ENCODE assay signal across 20 mouse cellular contexts in genomic region chr6:124796200-124796599, GRCm38 (mm10). TPM values are rescaled to one million over a fixed set of nuclear protein-coding genes. Genes with fewer than 3 reads are reported as not detected.
A peak's percentile ranks its signal among the peaks of the same experiment; 100 is the strongest.
DNase-seq lines count a peak whose midpoint lies in the region; ATAC-seq lines count a peak whose summit lies in the region.
"Had no signal": no experiment of that assay in that cellular context is flagged by ENCODE, and none has a peak within 500 bp of the region (broad histone marks: within the 10 kb centered on the region; RNA-seq: fewer than 3 reads in every experiment).

No protein-coding gene starts in this region.

- no peak overlapping the region for H3K27ac ChIP-seq in embryonic facial prominence, embryonic 14.5 days (replicated peaks; ENCODE audit: low read depth, low read length)
- H3K27ac ChIP-seq in embryonic facial prominence, embryonic 10.5 days (replicated peaks), result no peak overlapping the region
- peak overlapping the region; percentile 34; the same call in 1 of the 2 replicates for H3K27ac ChIP-seq in liver, embryonic 11.5 days (ENCODE audit: low read depth, low read length)
- peak overlapping the region; percentile 19 for H3K27ac ChIP-seq in liver, embryonic 13.5 days
- no peak overlapping the region for H3K27ac ChIP-seq in midbrain, embryonic 15.5 days
- H3K27ac ChIP-seq: embryonic facial prominence, embryonic 13.5 days; forebrain, embryonic 10.5 days; heart, adult 2 months; hindbrain, embryonic 12.5 days; limb, embryonic 10.5 days had no signal

- no peaks in the 10 kb centered on the region for H3K4me1 ChIP-seq in embryonic facial prominence, embryonic 14.5 days (ENCODE audit: control insufficient read depth, insufficient read depth, low read length)
- no peaks in the 10 kb centered on the region for H3K4me1 ChIP-seq in embryonic facial prominence, embryonic 10.5 days
- 0 out of 2 replicates have a peak, but pooled peaks cover 5% of the 10 kb centered on the region for H3K4me1 ChIP-seq in liver, embryonic 11.5 days (replicated peaks; ENCODE audit: control insufficient read depth, insufficient read depth, low read length)
- H3K4me1 ChIP-seq in liver, embryonic 13.5 days (replicated peaks), result peaks cover 12% of the 10 kb centered on the region
- H3K4me1 ChIP-seq in midbrain, embryonic 15.5 days, result no peaks in the 10 kb centered on the region
- H3K4me1 ChIP-seq: embryonic facial prominence, embryonic 13.5 days; forebrain, embryonic 10.5 days; hindbrain, embryonic 12.5 days; limb, embryonic 10.5 days had no signal

- H3K9me3 ChIP-seq in embryonic facial prominence, embryonic 14.5 days (ENCODE audit: control insufficient read depth, low read length), result no peaks in the 10 kb centered on the region
- no peaks in the 10 kb centered on the region for H3K9me3 ChIP-seq in embryonic facial prominence, embryonic 10.5 days
- no peaks in the 10 kb centered on the region for H3K9me3 ChIP-seq in liver, embryonic 11.5 days (ENCODE audit: control insufficient read depth, low read length)
- no peaks in the 10 kb centered on the region for H3K9me3 ChIP-seq in liver, embryonic 13.5 days (replicated peaks)
- no peaks in the 10 kb centered on the region for H3K9me3 ChIP-seq in midbrain, embryonic 15.5 days
- H3K9me3 ChIP-seq: embryonic facial prominence, embryonic 13.5 days; forebrain, embryonic 10.5 days; hindbrain, embryonic 12.5 days; limb, embryonic 10.5 days had no signal

- H3K4me3 ChIP-seq in embryonic facial prominence, embryonic 14.5 days (ENCODE audit: low read depth, low read length), result no peak overlapping the region
- no peak overlapping the region for H3K4me3 ChIP-seq in embryonic facial prominence, embryonic 10.5 days
- no peak overlapping the region for H3K4me3 ChIP-seq in liver, embryonic 11.5 days (ENCODE audit: low read depth, low read length)
- H3K4me3 ChIP-seq in liver, embryonic 13.5 days (replicated peaks), result no peak overlapping the region
- no peak overlapping the region for H3K4me3 ChIP-seq in midbrain, embryonic 15.5 days
- H3K4me3 ChIP-seq: embryonic facial prominence, embryonic 13.5 days; forebrain, embryonic 10.5 days; heart, adult 2 months; hindbrain, embryonic 12.5 days; limb, embryonic 10.5 days had no signal

- 72% methylated on average over 2 of the region's 2 CpGs for WGBS in embryonic facial prominence, embryonic 14.5 days
- WGBS in embryonic facial prominence, embryonic 10.5 days, result 84% methylated on average over 2 of the region's 2 CpGs
- WGBS in liver, embryonic 11.5 days, result 90% methylated on average over 2 of the region's 2 CpGs
- WGBS in liver, embryonic 13.5 days (ENCODE audit: insufficient replicate concordance), result 70% methylated on average over 2 of the region's 2 CpGs
- WGBS in midbrain, embryonic 15.5 days, result 86% methylated on average over 2 of the region's 2 CpGs

- H3K9ac ChIP-seq in embryonic facial prominence, embryonic 14.5 days (ENCODE audit: low read depth, low read length), result no peak overlapping the region
- no peak overlapping the region for H3K9ac ChIP-seq in liver, embryonic 11.5 days (ENCODE audit: low read depth, low read length)
- no peak overlapping the region for H3K9ac ChIP-seq in liver, embryonic 13.5 days
- no peak overlapping the region for H3K9ac ChIP-seq in midbrain, embryonic 15.5 days
- H3K9ac ChIP-seq: embryonic facial prominence, embryonic 13.5 days; hindbrain, embryonic 12.5 days had no signal

- H3K36me3 ChIP-seq in embryonic facial prominence, embryonic 14.5 days (ENCODE audit: control insufficient read depth, insufficient read depth, low read length), result no peaks in the 10 kb centered on the region
- peaks cover 20% of the 10 kb centered on the region for H3K36me3 ChIP-seq in embryonic facial prominence, embryonic 10.5 days (replicated peaks)
- no peaks in the 10 kb centered on the region for H3K36me3 ChIP-seq in liver, embryonic 11.5 days (ENCODE audit: control insufficient read depth, insufficient read depth, low read length)
- H3K36me3 ChIP-seq in liver, embryonic 13.5 days, result no peaks in the 10 kb centered on the region
- no peaks in the 10 kb centered on the region for H3K36me3 ChIP-seq in midbrain, embryonic 15.5 days (replicated peaks)
- H3K36me3 ChIP-seq: embryonic facial prominence, embryonic 13.5 days; hindbrain, embryonic 12.5 days had no signal

- H3K4me2 ChIP-seq in embryonic facial prominence, embryonic 14.5 days (ENCODE audit: low read depth, low read length), result no peak overlapping the region
- H3K4me2 ChIP-seq in liver, embryonic 11.5 days, result no peak overlapping the region
- H3K4me2 ChIP-seq in liver, embryonic 13.5 days, result no peak overlapping the region
- no peak overlapping the region for H3K4me2 ChIP-seq in midbrain, embryonic 15.5 days
- H3K4me2 ChIP-seq: embryonic facial prominence, embryonic 13.5 days; hindbrain, embryonic 12.5 days had no signal

- no peak for DNase-seq in embryonic facial prominence, embryonic 14.5 days (ENCODE audit: low spot score)
- DNase-seq in embryonic facial prominence, embryonic 10.5 days (ENCODE audit: low spot score), result no peak
- no peak for DNase-seq in liver, embryonic 11.5 days (ENCODE audit: low spot score)
- no peak for DNase-seq in liver
- no peak for DNase-seq in liver, embryonic 13.5 days
- no peak for DNase-seq in spleen, postnatal 36 days (ENCODE audit: low spot score in 2 of 2)
- DNase-seq in ovary, postnatal 10 days (ENCODE audit: low spot score), result no peak
- DNase-seq: cerebellum, adult 9-10 months; gastrocnemius, postnatal 10 days; heart, adult 2 months; lung, postnatal 14 days; thymus, postnatal 14 days had no signal

- H3K27me3 ChIP-seq in embryonic facial prominence, embryonic 14.5 days (replicated peaks; ENCODE audit: control insufficient read depth, insufficient read depth, low read length), result no peaks in the 10 kb centered on the region
- H3K27me3 ChIP-seq in embryonic facial prominence, embryonic 10.5 days (replicated peaks; ENCODE audit: low read depth, poor library complexity, severe bottlenecking), result no peaks in the 10 kb centered on the region
- H3K27me3 ChIP-seq in liver, embryonic 11.5 days (replicated peaks; ENCODE audit: control insufficient read depth, insufficient read depth, low read length), result no peaks in the 10 kb centered on the region
- no peaks in the 10 kb centered on the region for H3K27me3 ChIP-seq in liver, embryonic 13.5 days
- H3K27me3 ChIP-seq in midbrain, embryonic 15.5 days (replicated peaks), result no peaks in the 10 kb centered on the region
- H3K27me3 ChIP-seq: embryonic facial prominence, embryonic 13.5 days; hindbrain, embryonic 12.5 days had no signal

- 0 out of 2 replicates have a peak, but pooled peaks have one; percentile 18 for ATAC-seq in embryonic facial prominence, embryonic 14.5 days (ENCODE audit: low read depth)
- ATAC-seq in liver, embryonic 11.5 days (replicated peaks; ENCODE audit: low FRiP score), result no peak
- peak; percentile 55; the same call in 1 of the 2 replicates for ATAC-seq in liver, embryonic 13.5 days (ENCODE audit: low read depth)
- no peak for ATAC-seq in midbrain, embryonic 15.5 days (replicated peaks)
- ATAC-seq: inflammation-experienced regulatory T-cells, adult 6 months had no signal

RNA-seq across cellular contexts. Expression of gene Spsb2, which starts 12.3 kb away (rescaled TPM):
- 9.1 and 10.0 TPM in 2 replicates for polyA plus RNA-seq in embryonic facial prominence, embryonic 14.5 days (2014; fragmentation: Nextera tagmentation; extraction: Ambion mirVana)
- 7.1 and 8.3 TPM in 2 replicates for polyA plus RNA-seq in embryonic facial prominence, embryonic 10.5 days (2016; fragmentation: Nextera tagmentation; extraction: Ambion mirVana)
- polyA plus RNA-seq in liver, embryonic 11.5 days (2014; fragmentation: Nextera tagmentation; extraction: Ambion mirVana), result 9.5 and 10.4 TPM in 2 replicates
- polyA plus RNA-seq in liver, embryonic 13.5 days (2015; fragmentation: Nextera tagmentation; extraction: Ambion mirVana), result 8.6 and 9.6 TPM in 2 replicates
- 8.8 and 10.1 TPM in 2 replicates for polyA plus RNA-seq in midbrain, embryonic 15.5 days (2015; fragmentation: Nextera tagmentation; extraction: Ambion mirVana)

RNA-seq across cellular contexts. Expression of gene Lrrc23, which starts 16.7 kb away (rescaled TPM):
- polyA plus RNA-seq in embryonic facial prominence, embryonic 14.5 days (2014; fragmentation: Nextera tagmentation; extraction: Ambion mirVana), result 1.9 and 13.2 TPM in 2 replicates
- 0.50 and 0.74 TPM in 2 replicates for polyA plus RNA-seq in embryonic facial prominence, embryonic 10.5 days (2016; fragmentation: Nextera tagmentation; extraction: Ambion mirVana)
- polyA plus RNA-seq in liver, embryonic 11.5 days (2014; fragmentation: Nextera tagmentation; extraction: Ambion mirVana), result 0.11 TPM in 1 of 2 replicates, not detected in the other
- not detected in 2 replicates for polyA plus RNA-seq in liver, embryonic 13.5 days (2015; fragmentation: Nextera tagmentation; extraction: Ambion mirVana)
- polyA plus RNA-seq in midbrain, embryonic 15.5 days (2015; fragmentation: Nextera tagmentation; extraction: Ambion mirVana), result 4.8 and 6.7 TPM in 2 replicates
- polyA plus RNA-seq: heart, postnatal 0 days; liver, embryonic 16.5 days had no signal

RNA-seq across cellular contexts. Expression of gene Tpi1, which starts 17.9 kb away (rescaled TPM):
- 861 and 874 TPM in 2 replicates for polyA plus RNA-seq in embryonic facial prominence, embryonic 14.5 days (2014; fragmentation: Nextera tagmentation; extraction: Ambion mirVana)
- polyA plus RNA-seq in embryonic facial prominence, embryonic 10.5 days (2016; fragmentation: Nextera tagmentation; extraction: Ambion mirVana), result 829 and 899 TPM in 2 replicates
- polyA plus RNA-seq in liver, embryonic 11.5 days (2014; fragmentation: Nextera tagmentation; extraction: Ambion mirVana), result 1,267 and 1,294 TPM in 2 replicates
- 461 and 495 TPM in 2 replicates for polyA plus RNA-seq in liver, embryonic 13.5 days (2015; fragmentation: Nextera tagmentation; extraction: Ambion mirVana)
- 383 and 391 TPM in 2 replicates for polyA plus RNA-seq in midbrain, embryonic 15.5 days (2015; fragmentation: Nextera tagmentation; extraction: Ambion mirVana)

RNA-seq across cellular contexts. Expression of gene Eno2, which starts 26.7 kb away (rescaled TPM):
- 10.4 and 11.2 TPM in 2 replicates for polyA plus RNA-seq in embryonic facial prominence, embryonic 14.5 days (2014; fragmentation: Nextera tagmentation; extraction: Ambion mirVana)
- 2.3 and 2.4 TPM in 2 replicates for polyA plus RNA-seq in embryonic facial prominence, embryonic 10.5 days (2016; fragmentation: Nextera tagmentation; extraction: Ambion mirVana)
- polyA plus RNA-seq in liver, embryonic 11.5 days (2014; fragmentation: Nextera tagmentation; extraction: Ambion mirVana), result 2.1 and 2.6 TPM in 2 replicates
- 0.32 and 0.42 TPM in 2 replicates for polyA plus RNA-seq in liver, embryonic 13.5 days (2015; fragmentation: Nextera tagmentation; extraction: Ambion mirVana)
- polyA plus RNA-seq in midbrain, embryonic 15.5 days (2015; fragmentation: Nextera tagmentation; extraction: Ambion mirVana), result 89.2 and 90.8 TPM in 2 replicates

RNA-seq across cellular contexts. Expression of gene Usp5, which starts 33.1 kb away (rescaled TPM):
- 110 and 131 TPM in 2 replicates for polyA plus RNA-seq in embryonic facial prominence, embryonic 14.5 days (2014; fragmentation: Nextera tagmentation; extraction: Ambion mirVana)
- polyA plus RNA-seq in embryonic facial prominence, embryonic 10.5 days (2016; fragmentation: Nextera tagmentation; extraction: Ambion mirVana), result 191 and 212 TPM in 2 replicates
- 115 and 118 TPM in 2 replicates for polyA plus RNA-seq in liver, embryonic 11.5 days (2014; fragmentation: Nextera tagmentation; extraction: Ambion mirVana)
- 63.5 and 67.5 TPM in 2 replicates for polyA plus RNA-seq in liver, embryonic 13.5 days (2015; fragmentation: Nextera tagmentation; extraction: Ambion mirVana)
- polyA plus RNA-seq in midbrain, embryonic 15.5 days (2015; fragmentation: Nextera tagmentation; extraction: Ambion mirVana), result 233 and 234 TPM in 2 replicates

Comparison
In these comparisons a context has a peak if more than half of its experiments do, and no peak if none do; other contexts are left out.
1. ATAC-seq: peak in embryonic facial prominence, embryonic 14.5 days (single experiment) and liver, embryonic 13.5 days (single experiment); none in liver, embryonic 11.5 days (single experiment) and midbrain, embryonic 15.5 days (single experiment).
2. H3K27ac ChIP-seq: peak in liver, embryonic 11.5 days (single experiment) and liver, embryonic 13.5 days (single experiment); none in embryonic facial prominence, embryonic 14.5 days (single experiment), embryonic facial prominence, embryonic 10.5 days (single experiment) and midbrain, embryonic 15.5 days (single experiment).